Mouse (Mus musculus) MEL (cell line): ENCODE measurements around the gene Trub1. TPM values are rescaled to one million over a fixed set of nuclear protein-coding genes. Genes with fewer than 3 reads are reported as not detected.

Source experiments
- DNase-seq: peaks from one replicate; pipeline ENCODE4 v3.0.0; 2011; ENCODE audit warnings: low read depth, low spot score
- H3K27ac ChIP-seq: 2 replicates; pipeline ENCODE4 v1.5.1; 2012; ENCODE audit warnings: low read depth, mild to moderate bottlenecking, control low read depth, low read length, moderate library complexity; ENCODE audit not compliant: control insufficient read depth
- H3K27me3 ChIP-seq, 2 experiments: fragments of 150-350 bp in 1 of 2; sonication (generic) in 1 of 2; 2 replicates each; pipeline ENCODE4 v1.6.1; 2012; ENCODE audit warnings: low read length in 2 of 2, mild to moderate bottlenecking in 2 of 2, improper control_type of control experiment in 1 of 2, moderate library complexity in 1 of 2; ENCODE audit not compliant: insufficient read depth in 2 of 2, control insufficient read depth in 1 of 2
- H3K36me3 ChIP-seq, 2 experiments: 2 replicates each; pipeline ENCODE4 v1.6.1; 2012 to 2014; ENCODE audit warnings: low read length in 2 of 2, improper control_type of control experiment in 1 of 2, inconsistent platforms in 1 of 2, mild to moderate bottlenecking in 1 of 2; ENCODE audit not compliant: insufficient read depth in 2 of 2, control insufficient read depth in 1 of 2
- H3K4me1 ChIP-seq, 2 experiments: fragments of 150-350 bp in 1 of 2; sonication (generic) in 1 of 2; 2 replicates each; pipeline ENCODE4 v1.6.1; 2012; ENCODE audit warnings: low read length in 2 of 2, improper control_type of control experiment in 1 of 2, mild to moderate bottlenecking in 1 of 2; ENCODE audit not compliant: insufficient read depth in 2 of 2, control insufficient read depth in 1 of 2
- H3K4me3 ChIP-seq, 2 experiments: fragments of 150-350 bp in 1 of 2; sonication (generic) in 1 of 2; 2 replicates each; pipeline ENCODE4 v1.5.1; 2012; ENCODE audit warnings: low read depth in 2 of 2, low read length in 2 of 2, mild to moderate bottlenecking in 2 of 2, moderate library complexity in 2 of 2, control low read depth in 1 of 2, improper control_type of control experiment in 1 of 2; ENCODE audit not compliant: control insufficient read depth in 1 of 2, insufficient read depth in 1 of 2
- H3K79me2 ChIP-seq: 2 replicates; pipeline ENCODE4 v1.6.1; 2012; ENCODE audit warnings: mild to moderate bottlenecking, low read length, moderate library complexity; ENCODE audit not compliant: control insufficient read depth, poor library complexity, insufficient read depth
- H3K9ac ChIP-seq: 2 replicates; pipeline ENCODE4 v1.6.1; 2012; ENCODE audit warnings: low read depth, mild to moderate bottlenecking, control low read depth, low read length, moderate library complexity; ENCODE audit not compliant: control insufficient read depth, poor library complexity, severe bottlenecking
- H3K9me3 ChIP-seq: fragments of 150-350 bp; sonication (generic); replicated peaks from 2 replicates; pipeline ENCODE4 v1.6.1; 2012; ENCODE audit warnings: mild to moderate bottlenecking, low read length, improper control_type of control experiment, moderate library complexity; ENCODE audit not compliant: insufficient read depth
- CHD1 ChIP-seq: IDR thresholded peaks from 2 replicates; pipeline ENCODE4 v1.6.1; 2012; ENCODE audit warnings: low read depth, mild to moderate bottlenecking, inconsistent platforms, low read length, improper control_type of control experiment
- CTCF ChIP-seq, 3 experiments: IDR thresholded peaks in 2 of 3; conservative IDR thresholded peaks in 1 of 3; 2 replicates each; pipeline ENCODE4 v1.5.1; 2011 to 2012; ENCODE audit warnings: low read length in 3 of 3, low read depth in 2 of 3, mild to moderate bottlenecking in 2 of 3, improper control_type of control experiment in 1 of 3, inconsistent platforms in 1 of 3, mixed read lengths in 1 of 3, moderate library complexity in 1 of 3; ENCODE audit not compliant: control insufficient read depth in 1 of 3, insufficient read depth in 1 of 3, poor library complexity in 1 of 3, severe bottlenecking in 1 of 3
- ELF1 ChIP-seq: IDR thresholded peaks from 2 replicates; pipeline ENCODE4 v1.6.1; 2014; ENCODE audit warnings: low read depth, mild to moderate bottlenecking, inconsistent platforms, low read length, improper control_type of control experiment, moderate library complexity
- EP300 ChIP-seq, 2 experiments: IDR thresholded peaks; 2 replicates each; pipeline ENCODE4 v1.6.1; 2011; ENCODE audit warnings: improper control_type of control experiment in 2 of 2, low read length in 2 of 2, low read depth in 1 of 2, mild to moderate bottlenecking in 1 of 2
- ETS1 ChIP-seq: IDR thresholded peaks from 2 replicates; pipeline ENCODE4 v1.6.1; 2012; ENCODE audit warnings: low read depth, mild to moderate bottlenecking, inconsistent platforms, low read length, improper control_type of control experiment, moderate library complexity
- GABPA ChIP-seq: IDR thresholded peaks from 2 replicates; pipeline ENCODE4 v1.6.1; 2012; ENCODE audit warnings: low read depth, mild to moderate bottlenecking, inconsistent platforms, low read length, improper control_type of control experiment, moderate library complexity
- HCFC1 ChIP-seq: IDR thresholded peaks from 2 replicates; pipeline ENCODE4 v1.6.1; 2012; ENCODE audit warnings: low read depth, mild to moderate bottlenecking, inconsistent platforms, low read length, improper control_type of control experiment, moderate library complexity
- JUND ChIP-seq: IDR thresholded peaks from 2 replicates; pipeline ENCODE4 v1.6.1; 2011; ENCODE audit warnings: low read depth, mild to moderate bottlenecking, improper control_type of control experiment, low read length
- KAT2A ChIP-seq: conservative IDR thresholded peaks from 2 replicates; pipeline ENCODE4 v1.6.1; 2012; ENCODE audit warnings: low read depth, low read length, improper control_type of control experiment, inconsistent platforms
- MAFK ChIP-seq: IDR thresholded peaks from 2 replicates; pipeline ENCODE4 v1.6.1; 2011; ENCODE audit warnings: low read depth, mild to moderate bottlenecking, low read length, improper control_type of control experiment, borderline replicate concordance
- MAX ChIP-seq: IDR thresholded peaks from 2 replicates; pipeline ENCODE4 v1.6.1; 2011; ENCODE audit warnings: low read length, improper control_type of control experiment
- MAZ ChIP-seq: IDR thresholded peaks from 2 replicates; pipeline ENCODE4 v1.6.1; 2012; ENCODE audit warnings: low read depth, mild to moderate bottlenecking, inconsistent platforms, low read length, improper control_type of control experiment
- MEF2A ChIP-seq: IDR thresholded peaks from 2 replicates; pipeline ENCODE4 v1.6.1; 2014; ENCODE audit warnings: low read depth, mild to moderate bottlenecking, inconsistent platforms, low read length, improper control_type of control experiment; ENCODE audit not compliant: poor library complexity, insufficient replicate concordance, severe bottlenecking; ENCODE audit errors: extremely low read depth
- MXI1 ChIP-seq: IDR thresholded peaks from 2 replicates; pipeline ENCODE4 v1.6.1; 2011; ENCODE audit warnings: mild to moderate bottlenecking, low read depth, low read length, improper control_type of control experiment
- MYB ChIP-seq: IDR thresholded peaks from 2 replicates; pipeline ENCODE4 v1.6.1; 2011; ENCODE audit warnings: mild to moderate bottlenecking, low read depth, low read length, improper control_type of control experiment
- MYC ChIP-seq: IDR thresholded peaks from 2 replicates; pipeline ENCODE4 v1.6.1; 2011; ENCODE audit warnings: low read depth, mild to moderate bottlenecking, low read length, improper control_type of control experiment, moderate library complexity
- NRF1 ChIP-seq: IDR thresholded peaks from 2 replicates; pipeline ENCODE4 v1.6.1; 2014; ENCODE audit warnings: low read depth, mild to moderate bottlenecking, inconsistent platforms, low read length, improper control_type of control experiment, moderate library complexity; ENCODE audit not compliant: poor library complexity, insufficient read depth, severe bottlenecking
- POLR2A ChIP-seq, 2 experiments: IDR thresholded peaks; 2 replicates each; pipeline ENCODE4 v1.6.1; 2011 to 2012; ENCODE audit warnings: low read length in 2 of 2, mild to moderate bottlenecking in 2 of 2, control low read depth in 1 of 2, improper control_type of control experiment in 1 of 2, low read depth in 1 of 2, moderate library complexity in 1 of 2; ENCODE audit not compliant: control insufficient read depth in 1 of 2, insufficient read depth in 1 of 2, poor library complexity in 1 of 2
- POLR2AphosphoS2 ChIP-seq: IDR thresholded peaks from 2 replicates; pipeline ENCODE4 v1.6.1; 2011; ENCODE audit warnings: low read length, improper control_type of control experiment
- POLR2AphosphoS5 ChIP-seq: IDR thresholded peaks from 2 replicates; pipeline ENCODE4 v1.6.1; 2012; ENCODE audit warnings: low read depth, borderline replicate concordance, mild to moderate bottlenecking, inconsistent platforms, low read length, moderate library complexity, mixed read lengths
- RAD21 ChIP-seq: IDR thresholded peaks from 2 replicates; pipeline ENCODE4 v1.6.1; 2011; ENCODE audit warnings: mild to moderate bottlenecking, low read depth, low read length, improper control_type of control experiment
- RCOR1 ChIP-seq: IDR thresholded peaks from 2 replicates; pipeline ENCODE4 v1.6.1; 2012; ENCODE audit warnings: low read depth, mild to moderate bottlenecking, inconsistent platforms, low read length, improper control_type of control experiment
- SIN3A ChIP-seq: IDR thresholded peaks from 2 replicates; pipeline ENCODE4 v1.6.1; 2012; ENCODE audit warnings: low read length, improper control_type of control experiment, inconsistent platforms
- SMC3 ChIP-seq: IDR thresholded peaks from 2 replicates; pipeline ENCODE4 v1.6.1; 2011; ENCODE audit warnings: low read depth, low read length, improper control_type of control experiment
- TAL1 ChIP-seq: IDR thresholded peaks from 2 replicates; pipeline ENCODE4 v1.6.1; 2012; ENCODE audit warnings: mild to moderate bottlenecking, inconsistent platforms, low read length, moderate library complexity, mixed read lengths
- TBP ChIP-seq: IDR thresholded peaks from 2 replicates; pipeline ENCODE4 v1.8.0; 2011; ENCODE audit warnings: low read depth, low read length, improper control_type of control experiment
- TCF12 ChIP-seq: IDR thresholded peaks from 2 replicates; pipeline ENCODE4 v1.6.1; 2014; ENCODE audit warnings: low read depth, mild to moderate bottlenecking, inconsistent platforms, low read length, improper control_type of control experiment, moderate library complexity
- UBTF ChIP-seq: IDR thresholded peaks from 2 replicates; pipeline ENCODE4 v1.6.1; 2012; ENCODE audit warnings: low read depth, mild to moderate bottlenecking, inconsistent platforms, low read length, improper control_type of control experiment, moderate library complexity, borderline replicate concordance; ENCODE audit not compliant: insufficient read depth
- USF1 ChIP-seq: IDR thresholded peaks from 2 replicates; pipeline ENCODE4 v1.6.1; 2014; ENCODE audit warnings: low read depth, mild to moderate bottlenecking, inconsistent platforms, low read length, improper control_type of control experiment, moderate library complexity
- USF2 ChIP-seq, 2 experiments: IDR thresholded peaks; 2 replicates each; pipeline ENCODE4 v1.6.1; 2011 to 2012; ENCODE audit warnings: improper control_type of control experiment in 2 of 2, low read length in 2 of 2, borderline replicate concordance in 1 of 2, inconsistent platforms in 1 of 2, low read depth in 1 of 2, mild to moderate bottlenecking in 1 of 2; ENCODE audit not compliant: insufficient read depth in 1 of 2
- ZC3H11A ChIP-seq: IDR thresholded peaks from 2 replicates; pipeline ENCODE4 v1.6.1; 2012; ENCODE audit warnings: low read depth, mild to moderate bottlenecking, inconsistent platforms, low read length, improper control_type of control experiment
- ZKSCAN1 ChIP-seq: IDR thresholded peaks from 2 replicates; pipeline ENCODE4 v1.6.1; 2012; ENCODE audit warnings: low read depth, mild to moderate bottlenecking, inconsistent platforms, low read length, improper control_type of control experiment, moderate library complexity
- ZMIZ1 ChIP-seq: IDR thresholded peaks from 2 replicates; pipeline ENCODE4 v1.6.1; 2012; ENCODE audit warnings: low read depth, mild to moderate bottlenecking, inconsistent platforms, low read length, improper control_type of control experiment, moderate library complexity
- ZNF384 ChIP-seq: IDR thresholded peaks from 2 replicates; pipeline ENCODE4 v1.6.1; 2012; ENCODE audit warnings: low read depth, mild to moderate bottlenecking, inconsistent platforms, low read length, improper control_type of control experiment
- polyA plus RNA-seq, 2 experiments: library from polyadenylated mRNA; stranded (reverse) in 1 of 2; unstranded in 1 of 2; fragments of >175 nt in 1 of 2; fragments of >200 nt in 1 of 2; gene quantifications; 2 replicates each; pipeline versions ENCODE4 v1.2.1 to v1.2.4; 2012; ENCODE audit warnings: low replicate concordance in 2 of 2, low read depth in 1 of 2; ENCODE audit not compliant: insufficient read length in 2 of 2, insufficient read depth in 1 of 2, missing spikeins in 1 of 2
- total RNA-seq: library from RNA; depleted of rRNA; stranded (reverse); fragments of 300-350 nt; gene quantifications from 2 replicates; pipeline ENCODE4 v1.2.3, GENCODE M21; 2012; rRNA removed

Gene Trub1
- total RNA-seq (31.9 and 41.6 TPM in 2 replicates), polyA plus RNA-seq (10 to 100 TPM in 1 of 2 experiments, not detected in 1; 38.2 TPM)

GRCm38 (mm10) chr19:57452492-57453217 lies at the start of gene Trub1:
Gene Trub1, plus strand, starts transcription at chr19:57452912.
- Histone ChIP-seq H3K27ac (peak within 1 kb of the TSS; percentile 50), H3K4me3 (peak within 1 kb of the TSS; percentile 87 to 88)
- peak; percentile 97 for DNase-seq
- TF ChIP-seq CHD1 = peak; percentile 94
- TF ChIP-seq ETS1 = peak; percentile 44; the same call in 1 of the 2 replicates
- peak; percentile 46; the same call in 1 of the 2 replicates for TF ChIP-seq RCOR1
- TF ChIP-seq USF2 (IDR thresholded peaks at IDR 0.05; ENCODE audit: borderline replicate concordance in 1 of 2, insufficient read depth in 1 of 2, low read depth in 1 of 2, low read length in 2 of 2) = no peak
- TF ChIP-seq CTCF (IDR thresholded peaks at IDR 0.05 in 2 of 3, conservative IDR thresholded peaks at IDR 0.05 in 1 of 3; ENCODE audit: control insufficient read depth in 1 of 3, insufficient read depth in 1 of 3, low read depth in 2 of 3, low read length in 3 of 3, poor library complexity in 1 of 3, severe bottlenecking in 1 of 3) = no peak
- peak; percentile 99 for TF ChIP-seq HCFC1
- peak; percentile 100 for TF ChIP-seq MXI1
- 0 out of 2 replicates have a peak, but pooled peaks have one; percentile 27 for TF ChIP-seq GABPA
- TF ChIP-seq ZKSCAN1 = no peak
- 0 out of 2 replicates have a peak, but pooled peaks have one; percentile 34 for TF ChIP-seq USF1
- TF ChIP-seq ZMIZ1 = peak; percentile 87; the same call in 1 of the 2 replicates
- TF ChIP-seq NRF1 = no peak; the same call in 1 of the 2 replicates
- peak; percentile 100 for TF ChIP-seq SIN3A
- 0 out of 2 replicates have a peak, but pooled peaks have one; percentile 43 for TF ChIP-seq UBTF
- 0 out of 2 replicates have a peak, but pooled peaks have one; percentile 28 for TF ChIP-seq MAZ
- TF ChIP-seq TBP = peak; percentile 84
- peak; percentile 96 to 98 for TF ChIP-seq POLR2A (IDR thresholded peaks at IDR 0.05; ENCODE audit: control insufficient read depth in 1 of 2, insufficient read depth in 1 of 2, low read depth in 1 of 2, low read length in 2 of 2, poor library complexity in 1 of 2)
- peak; percentile 100 for TF ChIP-seq MYC
- TF ChIP-seq JUND = no peak
- TF ChIP-seq TCF12 = peak; percentile 72
- no peak for TF ChIP-seq POLR2AphosphoS5
- no peak for TF ChIP-seq ZC3H11A
- peak; percentile 30; the same call in 1 of the 2 replicates for TF ChIP-seq MEF2A
- TF ChIP-seq MAFK = no peak
- TF ChIP-seq TAL1 = no peak
- peak in 1 of 2 experiments; percentile 38; a peak in 1 of 4 replicates for TF ChIP-seq EP300 (IDR thresholded peaks at IDR 0.05; ENCODE audit: low read depth in 1 of 2, low read length in 2 of 2)
- peak; percentile 97 for TF ChIP-seq KAT2A
- TF ChIP-seq SMC3 = no peak; the same call in 1 of the 2 replicates
- TF ChIP-seq MAX = peak; percentile 99
- TF ChIP-seq ELF1 = peak; percentile 60; the same call in 1 of the 2 replicates
- TF ChIP-seq MYB = peak; percentile 48; the same call in 1 of the 2 replicates
- TF ChIP-seq RAD21 = no peak
- peak; percentile 80; the same call in 1 of the 2 replicates for TF ChIP-seq POLR2AphosphoS2
- no peak for TF ChIP-seq ZNF384

More at GRCm38 (mm10) chr19:57452492-57453217, at the start of gene Trub1:
- Histone ChIP-seq H3K79me2 (peaks cover 28% of the 10 kb centered on the region), H3K9ac (peak within 1 kb of the TSS; percentile 89), H3K9me3 (no peaks in the 10 kb centered on the region), H3K27me3 (no peaks in the 10 kb centered on the region), H3K36me3 (peaks cover 0 to 15% of the 10 kb centered on the region in 2 experiments; a peak in 2 of 4 replicates), H3K4me1 (peaks cover 6 to 8% of the 10 kb centered on the region in 2 experiments)
